Comparison of ENCODE assay signal across 9 mouse cellular contexts in the genomic region with DNA sequence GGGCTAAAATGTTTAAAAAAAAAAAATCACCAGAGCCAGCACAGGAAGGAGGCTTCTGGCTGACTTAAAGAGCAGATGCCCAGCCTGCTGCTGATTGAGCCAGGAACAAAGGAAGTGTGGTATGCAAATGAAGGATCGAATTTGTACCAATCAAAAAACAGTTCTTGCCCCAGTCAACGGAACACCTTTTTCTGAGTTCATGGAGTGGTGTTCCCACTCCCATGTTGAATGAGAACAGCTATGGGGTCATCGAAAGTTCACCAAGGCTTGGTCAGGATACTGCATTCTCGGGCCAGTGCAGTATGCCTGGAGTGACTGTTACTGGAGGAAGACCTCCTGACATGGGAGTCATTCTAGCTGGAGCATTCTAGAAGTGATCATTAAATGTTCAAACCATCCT.
"Had no signal": no experiment of that assay in that cellular context is flagged by ENCODE, and none has a peak within 500 bp of the region (broad histone marks: within the 10 kb centered on the region; RNA-seq: fewer than 3 reads in every experiment).

No protein-coding gene starts in this region.

- DNase-seq: liver, postnatal 0 days; lung, adult 2 months; midbrain, embryonic 14.5 days; retina, postnatal 1 day; right cerebral cortex, adult 18-20 months; right cerebral cortex, postnatal 14 days; thymus, adult 2 months; thymus, postnatal 25 days; thymus, postnatal 4 days had no signal
